Mouse (Mus musculus): Measurements from ENCODE around the gene Tmem106c. TPM values are rescaled to one million over a fixed set of nuclear protein-coding genes. Genes with fewer than 3 reads are reported as not detected.
A peak's percentile ranks its signal among the peaks of the same experiment; 100 is the strongest.

Gene Tmem106c
- total RNA-seq, 2 experiments from 2014 or later, result 22.6 to 23.0 TPM

DNA sequence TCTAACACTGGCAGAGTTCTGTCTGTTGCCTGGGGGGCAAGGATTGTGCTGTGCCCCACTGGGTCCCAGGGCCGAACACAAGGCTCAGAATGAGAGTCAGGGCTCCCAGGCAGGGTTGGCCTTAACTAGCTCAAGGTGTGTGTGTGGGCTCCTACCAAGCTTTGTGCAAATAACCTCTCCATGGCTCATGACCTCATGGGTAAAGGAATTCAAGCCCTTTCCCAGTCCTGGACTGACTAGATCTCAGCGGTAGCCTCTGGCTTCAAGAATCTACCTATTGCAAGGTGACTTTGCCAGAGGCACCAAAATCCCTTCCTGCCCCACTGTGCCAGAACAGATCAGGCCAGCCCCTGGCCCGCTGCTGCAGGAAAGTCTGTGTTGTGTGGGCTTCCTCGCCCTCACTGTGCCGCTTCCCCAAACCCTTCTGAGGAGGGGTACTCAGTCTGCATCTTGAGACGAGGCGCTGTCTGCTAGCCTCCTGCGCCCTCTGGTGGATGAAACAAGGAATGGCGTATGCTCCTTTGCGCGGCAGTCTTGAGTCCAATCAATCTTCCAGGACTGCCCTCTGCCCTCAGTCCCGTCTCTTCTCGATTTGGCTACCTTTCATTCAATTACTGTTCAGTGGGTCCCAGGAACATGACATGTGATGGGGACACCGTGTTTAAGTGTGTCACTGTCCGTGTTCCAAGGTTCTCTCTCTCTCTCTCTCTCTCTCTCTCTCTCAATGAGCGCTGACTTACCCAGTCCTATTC lies 11.7 kb upstream of the Tmem106c start:
- DNase-seq (ENCODE audit: low spot score in 2 of 2), result peak in 1 of 2 experiments; percentile 54

DNA sequence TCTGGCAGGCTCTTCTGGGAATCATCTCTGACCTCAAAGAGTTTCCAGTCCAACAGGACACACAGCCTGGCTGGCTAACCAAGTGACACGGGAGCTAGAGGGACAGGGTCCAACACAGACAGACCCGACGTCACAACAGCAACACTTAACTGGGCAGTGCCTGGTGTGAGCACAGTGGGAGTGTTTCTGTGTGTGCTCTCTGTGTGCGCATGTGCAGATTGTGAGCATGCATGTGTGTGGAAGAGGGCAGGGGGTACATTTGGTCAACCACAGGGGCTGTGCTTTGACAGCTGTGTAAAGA lies 11.2 kb upstream of the Tmem106c start:
- DNase-seq (ENCODE audit: low spot score in 2 of 2), result no peak

DNA sequence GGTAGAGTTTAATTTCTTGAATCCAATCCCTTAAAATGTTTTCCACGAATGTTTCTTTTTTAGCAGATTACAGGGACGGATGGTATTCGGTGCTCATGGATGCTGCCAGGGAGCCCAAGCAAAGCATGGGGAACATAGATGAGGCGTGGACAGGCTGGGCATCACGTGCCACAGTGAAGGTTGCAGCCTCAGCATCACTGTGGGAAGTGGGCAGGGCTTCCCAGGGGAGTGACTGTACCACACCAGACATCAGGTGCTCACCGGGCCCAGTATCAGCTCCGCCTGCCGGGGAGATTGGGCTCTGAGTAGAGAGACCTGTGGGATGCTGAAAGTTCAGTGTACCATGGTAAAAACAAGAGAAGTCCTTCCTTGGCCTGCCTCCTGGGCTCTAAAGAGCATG lies 9.3 kb upstream of the Tmem106c start:
- no peak for DNase-seq (ENCODE audit: low spot score in 2 of 2)

DNA sequence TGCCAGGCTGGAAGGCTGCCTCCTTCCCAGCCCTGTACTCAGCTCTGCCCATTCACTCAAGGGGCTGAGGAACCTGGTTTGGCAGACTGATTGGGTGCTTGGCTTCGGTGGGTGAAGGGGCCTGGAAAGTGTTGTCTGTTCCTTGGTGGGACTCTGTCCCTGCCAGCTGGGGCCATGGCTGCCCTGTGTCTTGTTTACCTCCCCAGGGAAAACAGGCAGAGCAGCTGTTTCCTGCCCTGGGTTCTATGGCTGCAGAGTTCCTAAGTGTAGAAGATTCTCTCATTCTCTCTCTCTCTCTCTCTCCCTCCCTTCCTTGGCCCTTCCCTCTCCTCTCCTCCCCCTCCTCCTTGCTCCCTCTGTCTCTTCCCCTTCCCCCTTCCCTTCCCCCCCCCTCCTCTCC lies 8.7 kb upstream of the Tmem106c start:
- no peak for DNase-seq (ENCODE audit: low spot score in 2 of 2)

DNA sequence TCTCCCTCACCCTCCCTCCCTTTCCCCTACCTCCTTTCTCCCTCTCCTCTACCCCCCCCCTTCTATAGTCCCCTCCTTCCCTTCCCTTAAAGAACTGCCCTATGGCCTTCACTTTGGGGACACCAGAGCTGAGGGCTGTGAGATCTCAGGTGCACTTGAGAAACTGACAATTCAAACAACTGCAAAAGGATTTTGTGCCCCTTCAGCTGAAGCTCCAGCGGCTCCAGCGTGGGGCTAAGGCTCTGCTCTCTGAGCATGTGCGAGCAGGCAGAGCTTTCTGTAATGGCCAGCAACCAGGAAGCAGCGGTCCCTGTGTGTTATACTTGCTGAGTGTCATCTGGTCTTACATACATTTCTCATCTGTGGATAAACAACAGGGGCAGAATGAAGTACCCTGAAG lies 8.3 kb upstream of the Tmem106c start:
- no peak for DNase-seq (ENCODE audit: low spot score in 2 of 2)

DNA sequence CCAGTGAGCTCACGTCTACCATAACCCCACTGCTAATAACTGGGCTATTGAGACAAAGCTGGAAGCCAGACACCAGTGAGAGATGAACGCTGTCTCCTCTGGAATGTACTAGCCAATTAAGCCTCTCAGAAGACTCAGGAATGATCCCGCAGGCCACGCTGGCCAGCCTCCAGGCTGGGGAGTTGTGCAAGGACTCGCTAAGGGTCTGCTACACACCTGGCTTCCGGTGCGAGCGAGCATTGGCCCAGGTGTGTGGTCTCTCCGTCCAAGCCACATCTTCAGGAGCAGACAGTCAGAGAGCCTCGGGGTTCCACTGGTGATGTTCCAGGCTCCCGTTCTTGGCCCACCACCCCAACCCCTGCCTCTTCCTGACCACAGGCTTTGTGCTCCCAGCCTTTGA lies 7.6 kb upstream of the Tmem106c start:
- no peak for DNase-seq (ENCODE audit: low spot score in 2 of 2)

DNA sequence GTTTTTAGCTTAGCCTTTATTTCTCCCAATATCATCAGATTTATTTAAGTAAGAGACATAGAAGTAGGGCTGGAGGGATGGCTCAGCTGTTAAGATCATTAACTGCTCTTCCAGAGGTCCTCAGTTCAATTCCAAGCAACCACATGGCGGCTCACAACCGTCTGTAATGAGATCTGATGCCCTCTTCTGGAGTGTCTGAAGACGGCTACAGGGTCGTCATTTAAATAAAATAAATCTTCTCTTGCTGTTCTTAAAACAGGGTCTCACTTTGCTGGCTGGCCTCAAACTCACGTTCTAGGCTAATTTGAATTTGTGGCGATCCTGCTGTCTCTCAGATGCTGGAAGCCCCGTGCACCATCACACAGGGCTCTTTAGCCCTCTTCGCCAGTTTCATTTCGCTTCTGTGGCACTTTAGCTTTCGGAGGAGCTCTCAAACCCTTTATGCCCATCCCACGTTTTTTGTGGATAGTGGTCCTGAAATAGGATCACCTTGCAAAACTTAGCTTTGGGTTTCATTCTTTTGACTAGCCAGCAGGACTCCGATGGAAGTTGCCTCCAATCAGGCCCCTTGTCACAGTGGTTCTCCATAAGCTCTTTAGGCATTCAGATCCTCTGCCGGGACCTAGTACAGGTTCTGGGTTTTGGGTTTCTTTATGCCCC lies 541 bp upstream of the Tmem106c start:
- no peak for DNase-seq (ENCODE audit: low spot score in 2 of 2)

DNA sequence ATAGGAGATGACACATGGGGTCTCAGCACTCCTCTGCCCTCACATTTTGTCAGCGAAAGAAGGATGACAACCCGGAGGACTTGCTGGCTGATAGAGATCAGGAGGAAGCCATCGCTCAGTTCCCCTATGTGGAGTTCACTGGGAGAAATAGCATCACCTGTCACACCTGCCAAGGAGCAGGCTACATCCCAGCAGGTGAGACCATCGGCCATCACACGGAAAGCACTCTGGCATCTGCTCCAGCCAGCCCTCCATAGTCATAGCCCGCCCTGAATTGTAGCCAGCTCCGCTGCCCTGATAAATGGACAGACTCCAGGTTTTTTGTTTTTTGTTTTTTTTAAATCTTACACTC lies 812 bp downstream of the Tmem106c start:
- DNase-seq (ENCODE audit: low spot score in 2 of 2), result no peak

DNA sequence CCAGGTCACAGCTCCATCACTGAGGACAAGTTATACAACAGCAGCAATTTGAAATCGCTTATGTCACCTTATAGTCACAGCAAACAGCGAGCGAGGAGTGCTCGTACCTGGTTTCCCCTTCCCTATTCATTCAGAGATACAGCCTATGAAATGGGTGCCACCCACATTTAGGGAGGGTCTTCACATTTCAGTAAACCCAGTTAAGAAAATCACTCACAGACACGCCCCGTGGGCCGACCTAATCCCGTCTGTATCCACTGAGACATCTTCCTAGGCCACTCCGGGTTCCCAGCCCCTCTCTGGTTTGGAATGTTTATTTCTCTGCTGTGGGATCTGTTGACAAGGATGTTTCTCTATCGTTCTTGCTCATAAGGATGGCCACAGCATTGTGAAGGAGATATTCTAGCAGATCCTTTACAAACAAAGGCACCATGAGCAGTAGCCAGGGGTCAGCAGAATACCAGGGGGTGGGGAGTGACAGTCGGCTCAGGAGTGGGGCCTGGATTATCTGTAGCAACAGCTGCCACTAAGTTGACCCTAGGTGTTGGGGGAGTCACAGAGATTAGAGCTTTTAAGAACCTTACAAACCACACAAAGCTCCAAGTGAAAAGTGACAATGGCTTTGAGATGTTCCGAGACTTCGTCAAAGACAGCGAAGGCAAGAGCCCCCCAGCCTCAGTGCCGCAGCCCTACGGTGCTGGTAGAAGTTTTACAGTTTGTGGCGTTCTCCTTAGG lies 1.5 kb downstream of the Tmem106c start:
- DNase-seq (ENCODE audit: low spot score in 2 of 2), result no peak

DNA sequence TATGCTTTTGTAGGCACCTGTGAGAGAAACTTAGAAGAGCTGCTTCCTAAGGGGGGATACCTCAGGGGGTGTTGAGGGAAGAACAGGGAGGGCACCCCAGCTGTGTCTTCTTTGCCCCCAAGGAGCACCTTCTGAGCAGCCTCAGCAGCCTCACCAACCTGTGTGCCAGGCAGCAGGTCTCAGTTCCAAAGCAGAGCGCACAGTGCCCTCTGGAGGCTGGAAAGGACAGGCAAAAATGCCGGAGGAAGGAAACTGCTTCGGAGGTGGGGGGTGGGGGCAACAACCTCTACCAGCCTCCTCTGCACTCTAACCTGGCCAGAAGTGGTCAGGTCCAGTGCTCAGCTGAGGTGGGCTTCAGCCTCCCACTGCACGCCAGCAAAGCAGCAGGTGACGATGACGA lies 6.3 kb downstream of the Tmem106c start:
- no peak for DNase-seq (ENCODE audit: low spot score in 2 of 2)

DNA sequence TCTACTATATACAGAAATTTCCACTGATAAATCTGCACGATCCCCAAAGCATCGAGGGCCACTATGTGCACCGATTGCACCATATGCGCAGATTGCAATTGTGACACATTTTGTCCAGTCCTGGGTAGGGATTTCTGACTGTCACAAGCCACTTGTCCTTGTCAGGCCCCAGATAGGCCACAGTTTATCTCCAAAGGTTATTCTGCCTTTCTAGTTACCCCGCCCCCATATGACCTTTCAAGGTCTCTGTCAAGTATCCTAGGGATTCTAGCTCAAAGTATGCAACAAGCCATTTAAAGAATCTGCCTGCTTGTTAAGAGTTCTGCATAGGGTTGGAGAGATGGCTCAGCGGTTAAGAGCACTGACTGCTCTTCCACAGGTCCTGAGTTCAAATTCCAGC lies 8.6 kb downstream of the Tmem106c start:
- DNase-seq (ENCODE audit: low spot score in 2 of 2), result no peak

DNA sequence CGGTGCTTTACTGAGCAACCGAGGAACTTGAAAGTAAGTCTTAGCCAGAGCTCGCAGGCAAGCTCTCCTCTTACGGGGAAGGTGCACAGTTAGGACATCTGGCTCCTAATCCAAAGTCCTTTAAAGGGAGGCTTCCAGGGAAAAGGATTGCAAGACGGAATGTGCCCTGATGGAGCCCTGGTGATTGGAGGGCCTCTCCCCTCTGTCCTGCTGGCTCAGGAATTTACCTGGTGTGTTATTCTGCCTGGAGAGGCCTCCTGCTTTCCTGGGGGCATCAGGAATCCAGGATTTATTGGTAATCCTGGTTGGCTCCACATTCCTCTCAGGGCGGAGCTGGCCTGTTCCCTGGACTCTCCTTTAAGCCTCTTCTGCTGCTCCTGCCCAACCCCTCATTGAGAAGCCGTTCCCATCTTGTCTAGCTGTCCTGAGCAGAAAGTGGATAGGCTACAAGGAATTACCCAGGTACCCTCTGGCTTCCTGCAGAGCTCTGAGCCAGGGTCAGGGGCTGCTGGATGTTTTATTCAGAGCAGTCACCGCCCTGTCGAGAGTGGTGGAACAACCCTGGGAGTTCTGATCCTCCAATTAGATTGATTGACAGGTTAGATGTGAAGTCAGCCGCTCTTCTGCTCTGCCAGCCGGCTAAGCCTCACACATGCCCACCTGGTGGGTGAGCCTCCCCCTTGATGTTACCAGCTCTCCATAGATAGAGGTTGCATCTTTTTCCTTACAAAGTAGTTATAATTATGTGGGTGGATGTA lies 9.4 kb downstream of the Tmem106c start:
- DNase-seq (ENCODE audit: low spot score in 2 of 2), result no peak

DNA sequence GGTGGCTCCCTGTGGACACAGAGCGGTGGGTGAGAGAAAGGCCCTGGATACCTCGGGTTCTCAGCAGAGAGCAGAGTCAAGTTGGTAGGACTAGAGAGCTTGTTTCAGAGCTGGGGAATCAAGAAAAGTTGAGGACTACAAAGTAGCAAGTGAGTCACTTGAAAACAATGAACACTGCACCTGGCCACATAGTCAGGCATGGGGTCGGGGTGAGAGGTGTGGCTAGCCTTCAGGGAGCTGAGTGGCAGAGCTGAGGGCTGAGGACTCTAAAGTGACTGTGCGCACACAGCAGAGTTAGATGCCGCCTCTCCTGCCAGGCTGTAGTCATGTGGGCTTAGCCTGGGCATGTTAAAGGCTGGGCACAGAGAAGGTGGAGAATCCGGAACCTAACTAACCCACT lies 17.6 kb downstream of the Tmem106c start:
- DNase-seq (ENCODE audit: low spot score in 2 of 2), result no peak

DNA sequence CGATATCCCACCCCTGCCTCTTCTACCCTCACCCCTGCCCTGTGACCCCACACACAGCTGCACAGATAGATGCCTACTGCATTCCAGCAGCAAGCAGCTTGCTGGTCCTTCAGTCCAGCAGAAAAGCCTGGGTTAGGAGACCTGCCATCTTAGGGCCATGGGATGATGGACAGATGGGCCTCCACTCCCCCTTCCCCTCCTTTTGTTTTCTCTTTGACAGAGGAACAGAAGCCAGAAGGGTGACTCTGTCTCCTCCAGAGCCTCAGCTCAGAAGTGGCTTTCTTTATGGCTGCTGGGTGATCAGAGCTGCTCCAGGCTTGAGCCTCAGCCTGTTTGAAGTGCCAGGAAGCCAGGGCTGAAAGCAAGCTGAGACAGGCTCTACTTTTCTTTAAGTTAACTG lies 25.5 kb downstream of the Tmem106c start:
- DNase-seq (ENCODE audit: low spot score in 2 of 2), result no peak

DNA sequence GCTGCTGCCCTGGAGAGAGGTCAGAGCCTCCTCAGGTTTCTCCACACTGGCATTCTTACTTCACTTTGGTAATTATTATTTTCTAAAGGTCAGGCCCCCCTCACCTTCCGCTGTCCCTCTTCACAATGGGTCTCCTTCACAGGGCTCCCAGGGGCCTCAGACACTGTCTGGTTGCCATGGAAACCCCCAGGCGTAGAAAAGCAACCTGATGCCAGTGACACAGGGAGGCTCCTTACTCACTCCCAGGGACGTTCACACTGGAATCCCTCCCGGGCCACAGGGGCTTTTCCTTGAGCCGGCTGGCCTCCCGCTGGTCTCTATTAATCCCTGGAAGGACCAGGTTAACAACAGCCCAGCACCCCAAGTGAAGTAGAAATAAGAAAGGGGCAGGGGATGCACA lies 26.1 kb downstream of the Tmem106c start:
- no peak for DNase-seq (ENCODE audit: low spot score in 2 of 2)

DNA sequence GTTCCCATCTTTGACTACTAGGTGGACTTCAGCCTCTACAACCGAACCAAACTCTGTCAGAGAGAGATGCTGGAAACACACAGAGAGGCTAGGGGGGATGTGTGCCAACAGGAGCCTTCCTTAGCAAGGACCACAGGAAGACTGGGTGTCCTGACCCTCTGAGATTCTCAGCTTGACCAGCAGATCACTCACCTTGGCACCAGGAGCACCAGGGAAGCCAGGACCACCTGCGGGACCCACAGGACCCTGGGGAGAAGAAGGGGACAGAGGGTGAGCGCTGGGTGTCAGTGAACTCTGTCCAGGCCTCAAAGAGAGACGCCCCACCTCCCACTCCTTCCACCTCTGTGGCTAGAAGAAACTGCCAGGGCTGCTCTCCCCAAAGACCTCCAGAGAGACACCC lies 26.7 kb downstream of the Tmem106c start:
- DNase-seq (ENCODE audit: low spot score in 2 of 2), result no peak

DNA sequence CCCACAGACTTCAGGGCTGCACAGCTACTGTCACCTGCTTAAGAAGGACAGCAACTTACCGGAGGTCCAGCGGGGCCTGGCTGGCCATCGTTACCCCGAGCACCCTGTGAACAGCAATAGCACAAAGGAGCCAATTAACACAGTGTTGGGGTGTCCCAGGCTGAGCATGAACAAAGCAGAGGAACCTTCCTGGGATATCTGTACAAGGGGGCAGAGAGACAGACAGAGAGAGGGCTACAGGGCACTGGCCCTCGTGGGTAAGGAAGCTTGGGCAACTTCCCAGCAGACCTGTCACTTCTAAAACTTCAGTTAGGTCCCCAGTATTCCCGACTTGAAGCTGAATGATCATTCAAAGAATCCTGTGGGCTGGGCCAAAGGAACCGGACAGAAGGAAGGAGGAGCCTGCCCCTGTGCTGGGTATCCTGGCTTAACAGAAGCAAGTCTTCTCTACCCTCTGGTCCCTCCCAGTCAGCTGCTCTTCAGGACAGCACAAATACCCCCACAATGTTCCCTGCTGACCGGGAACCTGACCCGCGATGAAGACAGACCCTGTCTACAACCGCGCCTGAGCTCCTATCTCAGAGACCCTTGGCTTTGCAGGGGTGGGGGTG lies 27.4 kb downstream of the Tmem106c start:
- DNase-seq (ENCODE audit: low spot score in 2 of 2), result no peak

DNA sequence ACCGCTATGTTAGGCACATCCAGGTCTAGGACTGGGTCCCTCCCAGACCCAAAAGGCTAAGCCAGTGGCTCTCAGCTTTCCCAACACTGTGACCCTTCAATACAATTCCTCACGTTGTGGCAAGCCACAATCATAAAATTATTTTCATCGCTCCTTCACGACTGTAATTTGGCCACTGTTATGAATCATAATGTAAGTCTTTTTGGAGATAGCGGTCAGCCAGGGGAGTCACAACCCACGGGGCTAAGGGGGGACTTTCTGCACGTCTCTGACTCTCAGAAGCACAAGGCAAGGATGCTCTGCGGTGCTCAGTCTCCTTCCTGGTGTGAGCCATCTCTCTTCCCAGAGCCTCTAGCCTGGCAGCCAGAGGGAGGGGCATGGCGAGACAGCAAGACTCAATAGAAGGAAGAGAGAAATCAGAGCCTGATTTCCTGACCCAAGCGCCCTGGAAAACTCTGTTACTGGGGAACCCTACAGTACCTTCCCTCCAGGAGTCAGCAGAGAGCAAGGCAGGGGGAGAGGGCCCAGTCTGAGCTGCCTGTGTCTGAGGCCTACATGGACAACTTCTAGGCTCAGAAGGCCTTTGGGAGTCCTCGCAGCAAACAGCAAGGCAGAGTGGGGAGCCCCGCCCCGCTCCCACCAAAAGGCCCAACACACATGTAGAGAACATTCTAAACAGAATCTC lies 28.2 kb downstream of the Tmem106c start:
- DNase-seq (ENCODE audit: low spot score in 2 of 2), result peak in 1 of 2 experiments; percentile 46

DNA sequence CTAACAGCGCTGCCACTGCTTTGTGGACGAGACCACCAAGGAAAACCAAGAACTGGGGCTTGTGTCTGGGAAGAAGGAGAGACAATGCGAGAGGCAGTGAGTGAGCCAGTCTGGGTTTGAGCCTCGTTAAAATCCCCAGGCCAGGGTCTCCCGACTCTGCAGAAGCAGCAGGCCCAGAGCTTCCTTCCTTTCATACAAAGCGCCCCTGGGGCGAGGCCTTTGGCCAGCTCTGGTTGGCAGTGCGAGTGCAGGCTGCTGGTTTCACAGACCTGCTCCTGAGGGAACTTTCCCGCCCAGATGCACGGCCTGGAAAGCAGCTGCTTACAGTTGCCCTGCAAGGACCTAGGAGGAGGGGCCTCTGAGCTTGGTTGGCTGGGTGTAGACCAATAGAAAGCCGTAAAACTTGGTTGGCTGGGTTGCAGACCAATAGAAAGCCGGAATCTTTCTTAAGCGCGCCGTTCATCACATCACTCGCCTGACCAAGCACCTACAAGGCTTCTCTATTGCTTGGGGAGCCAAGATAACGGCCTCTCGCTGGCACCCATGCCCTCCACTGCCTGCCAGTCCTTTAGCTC lies 28.8 kb downstream of the Tmem106c start:
- DNase-seq (ENCODE audit: low spot score in 2 of 2), result peak; percentile 46 to 82

DNA sequence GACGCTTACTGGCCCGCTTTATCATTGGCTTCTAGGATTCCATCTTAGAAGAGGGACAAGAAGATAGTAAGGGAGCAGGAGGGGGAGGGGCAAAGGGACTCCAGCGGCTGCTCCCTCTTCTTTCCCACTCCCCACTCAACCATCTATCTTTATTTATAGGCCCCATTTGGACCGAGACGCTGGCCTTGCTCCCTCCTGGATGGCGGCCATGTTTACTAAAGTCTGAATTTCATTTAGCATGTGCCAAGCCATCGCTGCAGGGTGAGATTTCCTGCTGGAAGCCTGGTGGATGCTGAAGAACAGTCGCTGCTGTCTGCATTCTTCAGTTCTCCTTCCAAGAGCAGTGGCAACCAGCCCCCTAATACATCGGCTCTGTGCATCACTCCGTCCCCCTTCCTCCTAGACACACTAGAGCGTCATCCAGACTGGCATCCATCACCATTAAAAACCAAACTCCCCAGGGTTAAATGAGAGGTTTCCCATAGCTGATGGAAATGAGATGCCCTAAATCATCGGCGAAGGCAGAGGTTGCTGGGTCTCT lies 32.8 kb downstream of the Tmem106c start:
- no peak for DNase-seq (ENCODE audit: low spot score in 2 of 2)

All from gastrocnemius, postnatal 4 days (tissue).